Mouse (Mus musculus) midbrain, embryonic 11.5 days (tissue): Measurements from ENCODE around the gene Il34. TPM values are rescaled to one million over a fixed set of nuclear protein-coding genes. Genes with fewer than 3 reads are reported as not detected.

Experiments
- ATAC-seq: fragments of 200-750 bp; cut with Nextera tagmentation; 2 replicates; pipeline ENCODE4 v1.8.0; 2017; ENCODE audit warnings: moderate TSS enrichment, moderate library complexity; ENCODE audit not compliant: low FRiP score
- DNase-seq: peaks from one replicate; pipeline ENCODE4 v3.0.0; 2015; ENCODE audit warnings: low spot score; ENCODE audit errors: missing footprints
- H3K27ac ChIP-seq: fragments of 300-500 bp; sonication (generic); 2 replicates; pipeline ENCODE4 v1.5.1; 2014; ENCODE audit warnings: low read depth, low read length
- H3K27me3 ChIP-seq: fragments of 300-500 bp; sonication (generic); 2 replicates; pipeline ENCODE4 v1.6.1; 2014; ENCODE audit warnings: mild to moderate bottlenecking, low read length, moderate library complexity, mixed read lengths; ENCODE audit not compliant: control insufficient read depth, insufficient read depth
- H3K36me3 ChIP-seq: fragments of 300-500 bp; sonication (generic); 2 replicates; pipeline ENCODE4 v1.6.1; 2014; ENCODE audit warnings: mild to moderate bottlenecking, low read length, moderate library complexity, mixed read lengths; ENCODE audit not compliant: control insufficient read depth, insufficient read depth
- H3K4me1 ChIP-seq: fragments of 300-500 bp; sonication (generic); 2 replicates; pipeline ENCODE4 v1.6.1; 2014; ENCODE audit warnings: low read length; ENCODE audit not compliant: control insufficient read depth, insufficient read depth
- H3K4me2 ChIP-seq: fragments of 300-500 bp; sonication (generic); 2 replicates; pipeline ENCODE4 v1.6.1; 2014; ENCODE audit warnings: mild to moderate bottlenecking, moderate library complexity
- H3K4me3 ChIP-seq: fragments of 300-500 bp; sonication (generic); 2 replicates; pipeline ENCODE4 v1.5.1; 2014; ENCODE audit warnings: low read depth, low read length
- H3K9ac ChIP-seq: fragments of 300-500 bp; sonication (generic); 2 replicates; pipeline ENCODE4 v1.6.1; 2014; ENCODE audit warnings: low read length
- H3K9me3 ChIP-seq: fragments of 300-500 bp; sonication (generic); 2 replicates; pipeline ENCODE4 v1.6.1; 2016; ENCODE audit warnings: low read length; ENCODE audit not compliant: control insufficient read depth
- WGBS: fragments of 180-500 bp; shearing (Covaris S2); extraction: QIAGEN DNeasy Blood & Tissue Kit; methylation state at CpG from one replicate; pipeline ENCODE4 v1.1.7; 2014; 5-methylcytosine and 5-hydroxymethylcytosine counted together
- polyA plus RNA-seq: library from polyadenylated mRNA; unstranded; fragments of >200 nt; fragmentation: Nextera tagmentation; extraction: Ambion mirVana; gene quantifications from 2 replicates; pipeline ENCODE4 v1.2.1, GENCODE M21; 2014

The Il34 gene
- polyA plus RNA-seq, 1 experiment from 2014 or later = 0.38 TPM

DNA sequence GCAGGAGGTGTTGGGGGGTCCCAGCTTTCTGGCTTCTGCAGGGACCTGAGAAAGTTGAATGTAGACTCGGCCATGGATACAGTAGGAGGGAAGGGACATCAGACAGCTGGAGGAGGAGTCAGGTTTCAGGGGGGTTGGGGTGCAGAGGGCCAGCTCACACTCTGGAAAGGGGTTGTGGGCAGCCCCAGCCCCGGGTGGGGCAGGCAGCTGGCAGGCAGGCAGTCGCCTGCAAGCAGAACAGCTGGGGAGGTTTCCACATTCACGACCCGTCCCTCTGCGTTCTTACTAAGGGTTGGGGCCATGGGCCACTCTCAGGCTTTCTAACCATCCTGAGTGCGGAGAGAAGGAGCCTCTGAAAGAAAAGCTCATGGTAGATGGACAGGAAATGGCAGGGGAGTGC is 88.6 kb downstream of the Il34 start:
- no peak overlapping the region for H3K27ac ChIP-seq
- ATAC-seq (no peak), DNase-seq (no peak)
- H3K9me3 ChIP-seq = no peaks in the 10 kb centered on the region
- no peaks in the 10 kb centered on the region for H3K27me3 ChIP-seq
- 80% methylated on average over 7 of the region's 7 CpGs for WGBS
- no peak overlapping the region for H3K4me3 ChIP-seq
- peaks cover 23% of the 10 kb centered on the region for H3K4me1 ChIP-seq
- H3K36me3 ChIP-seq = 0 out of 2 replicates have a peak, but pooled peaks cover 3% of the 10 kb centered on the region
- no peak overlapping the region for H3K9ac ChIP-seq
- no peak overlapping the region for H3K4me2 ChIP-seq

DNA sequence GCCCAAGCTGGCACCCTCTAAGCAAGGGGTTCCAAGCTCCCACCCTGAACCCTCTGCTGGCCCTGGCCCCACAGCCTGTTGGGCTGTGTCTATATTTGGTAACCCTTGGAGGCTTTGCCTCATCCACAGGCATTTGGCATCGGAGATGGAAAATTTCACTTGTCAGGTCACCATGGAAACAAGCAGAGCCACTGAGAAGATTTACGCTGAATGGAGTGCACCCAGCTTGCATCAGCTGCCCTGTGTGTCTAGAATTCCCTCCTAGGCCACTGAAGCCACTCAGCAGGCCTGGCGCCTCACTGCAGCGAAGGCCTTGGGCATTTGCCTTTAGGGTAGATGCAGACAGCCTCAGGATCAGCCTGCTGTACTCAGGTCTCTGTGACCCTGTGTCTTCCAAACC is 89.6 kb downstream of the Il34 start:
- Histone ChIP-seq H3K27me3 (no peaks in the 10 kb centered on the region), H3K36me3 (0 out of 2 replicates have a peak, but pooled peaks cover 4% of the 10 kb centered on the region), H3K4me3 (no peak overlapping the region), H3K27ac (no peak overlapping the region), H3K4me1 (peaks cover 23% of the 10 kb centered on the region), H3K4me2 (no peak overlapping the region), H3K9ac (no peak overlapping the region), H3K9me3 (no peaks in the 10 kb centered on the region)
- ATAC-seq (0 out of 2 replicates have a peak, but pooled peaks have one; percentile 20), DNase-seq (no peak)
- WGBS = 54% methylated on average over 4 of the region's 4 CpGs

DNA sequence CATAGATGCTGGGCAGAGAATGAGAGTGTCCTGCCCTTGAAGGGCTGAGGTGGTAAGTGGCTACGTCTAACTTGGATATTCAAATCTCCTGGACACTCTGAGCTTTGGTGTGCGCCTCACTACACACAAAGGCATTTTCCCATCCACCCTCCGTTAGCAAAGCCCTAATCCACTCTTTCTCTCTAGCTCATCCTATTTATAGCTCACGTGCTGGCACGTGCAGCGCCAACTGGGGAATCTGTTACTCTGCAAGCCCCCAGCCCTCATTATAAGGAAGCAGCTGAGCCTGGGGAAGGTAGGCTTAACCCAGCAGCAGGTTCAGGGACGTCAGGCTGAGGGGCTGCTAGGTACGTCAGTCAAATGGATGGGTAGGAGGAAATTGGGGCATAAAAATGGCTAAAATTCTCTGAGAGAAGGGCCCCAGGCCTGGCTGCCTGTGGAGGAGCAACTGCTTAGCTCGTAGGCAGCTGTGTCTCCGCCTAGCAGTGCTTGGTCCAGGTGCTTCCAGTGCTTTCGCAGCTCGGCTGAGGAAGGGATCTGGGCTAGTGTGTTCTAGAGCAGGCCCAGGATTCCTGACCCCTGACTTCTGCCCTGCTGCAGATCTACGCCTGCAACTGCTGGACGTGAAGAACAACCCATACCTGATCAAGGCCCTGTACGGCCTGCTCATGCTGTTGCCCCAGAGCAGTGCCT is 90.8 kb downstream of the Il34 start:
- WGBS = 77% methylated on average over 15 of the region's 15 CpGs
- H3K4me2 ChIP-seq = no peak overlapping the region
- H3K36me3 ChIP-seq = peaks cover 9% of the 10 kb centered on the region; the same call in 1 of the 2 replicates
- no peaks in the 10 kb centered on the region for H3K9me3 ChIP-seq
- no peak for ATAC-seq
- no peak overlapping the region for H3K27ac ChIP-seq
- H3K9ac ChIP-seq = no peak overlapping the region
- H3K27me3 ChIP-seq = no peaks in the 10 kb centered on the region
- peaks cover 15% of the 10 kb centered on the region for H3K4me1 ChIP-seq
- DNase-seq = no peak
- H3K4me3 ChIP-seq = no peak overlapping the region

DNA sequence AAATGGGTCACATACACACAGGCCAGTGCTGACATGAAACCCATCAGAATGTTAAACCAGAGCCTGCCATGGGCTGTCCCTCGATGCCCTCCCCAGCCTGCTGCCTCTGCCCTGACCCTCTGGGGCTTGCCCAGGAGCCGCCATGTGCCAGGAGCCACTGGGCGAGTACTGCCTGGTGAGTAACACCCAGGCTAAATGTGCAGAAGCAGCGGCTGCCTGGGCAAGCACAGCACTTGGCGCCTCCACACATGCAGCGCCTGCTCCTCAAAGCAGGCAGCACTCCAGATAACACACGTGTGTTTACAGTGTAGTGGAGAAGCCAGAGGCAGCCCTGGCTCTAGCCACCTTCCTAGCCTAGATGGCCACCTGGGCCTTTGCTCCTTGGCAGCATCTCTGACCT is 92.7 kb downstream of the Il34 start:
- ATAC-seq (no peak), DNase-seq (no peak)
- Histone ChIP-seq H3K27me3 (no peaks in the 10 kb centered on the region), H3K4me1 (peaks cover 8% of the 10 kb centered on the region), H3K27ac (no peak overlapping the region), H3K4me2 (no peak overlapping the region), H3K9ac (no peak overlapping the region), H3K9me3 (no peaks in the 10 kb centered on the region), H3K36me3 (peaks cover 9% of the 10 kb centered on the region; the same call in 1 of the 2 replicates), H3K4me3 (no peak overlapping the region)
- 97% methylated on average over 7 of the region's 7 CpGs for WGBS

DNA sequence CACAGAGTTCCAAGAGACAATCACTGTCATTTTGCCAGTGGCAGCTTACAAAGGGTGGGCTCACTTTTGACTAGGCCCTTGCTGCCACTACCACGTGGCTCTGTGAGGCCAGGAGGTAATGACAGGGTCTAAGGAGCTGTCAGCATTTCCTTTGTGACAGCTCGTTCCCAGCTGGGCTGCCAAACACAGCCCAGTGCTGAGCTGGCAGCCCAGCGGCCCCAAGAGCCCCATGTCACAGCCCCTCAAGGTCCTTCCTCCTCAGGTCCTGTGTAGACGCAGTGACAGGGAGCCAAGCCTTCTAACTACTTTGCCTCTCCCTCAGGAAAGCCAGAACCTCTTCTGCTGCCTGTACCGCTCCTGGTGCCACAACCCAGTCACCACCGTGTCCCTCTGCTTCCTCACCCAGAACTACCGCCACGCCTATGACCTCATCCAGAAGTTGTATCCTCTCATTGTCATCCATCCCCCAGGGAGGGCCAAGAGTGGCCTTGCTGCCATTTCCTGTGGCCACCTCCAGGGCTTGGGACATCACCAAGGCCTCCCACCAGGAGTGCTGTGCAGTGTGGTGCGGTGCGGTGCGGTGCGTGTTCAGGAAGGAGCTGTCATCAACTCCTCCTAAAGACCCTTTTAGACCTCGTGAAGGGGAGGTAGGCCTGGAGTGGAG is 94.3 kb downstream of the Il34 start:
- Histone ChIP-seq H3K9me3 (no peaks in the 10 kb centered on the region), H3K4me2 (no peak overlapping the region), H3K9ac (no peak overlapping the region), H3K4me3 (no peak overlapping the region), H3K4me1 (peaks cover 8% of the 10 kb centered on the region), H3K27ac (no peak overlapping the region), H3K36me3 (peaks cover 9% of the 10 kb centered on the region; the same call in 1 of the 2 replicates), H3K27me3 (no peaks in the 10 kb centered on the region)
- WGBS = 88% methylated on average over 13 of the region's 13 CpGs
- ATAC-seq (no peak), DNase-seq (no peak)

DNA sequence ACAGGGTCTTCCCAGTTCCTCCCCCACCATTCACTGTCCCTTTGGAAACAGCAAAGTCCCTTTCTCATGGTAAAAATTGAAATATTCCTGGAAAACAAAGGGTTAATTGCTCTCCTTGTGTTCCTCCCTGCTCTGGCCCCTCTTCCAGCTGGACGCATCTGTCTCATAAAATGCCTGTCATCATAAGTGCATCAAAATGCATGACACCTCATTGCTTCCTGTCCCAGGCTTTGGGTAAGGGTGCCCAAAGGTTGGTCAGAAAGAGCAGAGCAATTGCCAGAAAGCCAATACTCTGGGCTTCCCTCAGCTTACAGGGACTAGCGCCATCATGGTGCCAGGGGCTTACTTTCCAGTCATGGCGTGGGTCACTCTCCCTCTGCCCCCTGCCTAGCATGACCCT is 95.1 kb downstream of the Il34 start:
- Histone ChIP-seq H3K9ac (no peak overlapping the region), H3K4me2 (no peak overlapping the region), H3K4me1 (peaks cover 3% of the 10 kb centered on the region; the same call in 1 of the 2 replicates), H3K4me3 (no peak overlapping the region), H3K27me3 (no peaks in the 10 kb centered on the region), H3K27ac (no peak overlapping the region), H3K9me3 (no peaks in the 10 kb centered on the region), H3K36me3 (peaks cover 9% of the 10 kb centered on the region; the same call in 1 of the 2 replicates)
- ATAC-seq (no peak), DNase-seq (no peak)
- WGBS = 72% methylated on average over 3 of the region's 3 CpGs

DNA sequence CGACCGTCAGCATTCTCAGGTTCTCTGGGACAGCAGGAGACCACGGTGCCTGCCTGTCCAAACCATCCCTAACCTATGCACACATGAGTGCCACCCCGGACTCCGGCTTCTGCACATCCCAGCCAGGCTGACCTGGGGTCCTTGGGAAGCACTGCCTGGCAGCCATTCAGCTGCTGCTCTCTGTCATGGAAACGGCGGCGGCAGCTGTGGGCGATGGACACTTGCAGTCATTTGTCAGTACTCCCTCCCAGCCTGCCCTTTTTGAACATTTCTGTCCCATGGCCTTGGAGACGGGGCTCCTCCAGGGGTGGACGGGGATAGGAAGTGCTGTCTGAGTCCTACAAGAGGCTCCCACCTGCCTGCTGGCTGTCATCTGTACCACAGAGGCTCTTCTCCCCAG is 97.3 kb downstream of the Il34 start:
- no peaks in the 10 kb centered on the region for H3K4me1 ChIP-seq
- H3K4me2 ChIP-seq = no peak overlapping the region
- H3K27ac ChIP-seq = no peak overlapping the region
- WGBS = 91% methylated on average over 11 of the region's 11 CpGs
- peaks cover 9% of the 10 kb centered on the region; the same call in 1 of the 2 replicates for H3K36me3 ChIP-seq
- ATAC-seq (no peak), DNase-seq (no peak)
- H3K27me3 ChIP-seq = no peaks in the 10 kb centered on the region
- H3K9me3 ChIP-seq = no peaks in the 10 kb centered on the region
- H3K9ac ChIP-seq = no peak overlapping the region
- H3K4me3 ChIP-seq = no peak overlapping the region

DNA sequence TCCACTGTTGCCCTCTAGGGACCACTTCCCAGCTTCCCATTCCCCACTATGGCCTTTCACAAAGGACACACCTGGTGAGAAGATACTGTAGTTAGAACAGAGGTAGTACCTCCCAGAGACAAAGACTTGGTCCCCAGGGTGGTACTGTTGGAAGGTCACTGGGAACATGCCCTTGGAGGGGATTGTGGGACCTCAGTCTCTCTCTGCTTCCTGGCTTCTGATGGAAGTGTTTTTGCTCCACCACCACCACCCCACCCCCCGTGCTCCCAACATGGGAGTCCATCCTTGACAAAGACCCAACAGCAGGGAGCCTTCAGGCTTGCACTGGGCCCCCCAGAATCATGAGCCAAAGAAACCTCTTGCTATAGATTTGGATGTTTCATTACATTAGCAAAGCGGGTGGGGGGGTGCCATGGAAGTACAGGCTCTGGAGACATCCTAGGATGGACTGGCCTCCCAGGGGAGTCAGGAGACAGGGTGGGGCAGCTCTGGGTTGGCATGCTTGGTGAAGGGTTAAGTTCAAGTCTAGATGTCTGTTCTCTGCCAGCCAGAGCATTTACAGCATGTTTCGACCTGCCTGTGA is 99.3 kb downstream of the Il34 start:
- Histone ChIP-seq H3K9ac (no peak overlapping the region), H3K36me3 (peaks cover 7% of the 10 kb centered on the region; the same call in 1 of the 2 replicates), H3K27ac (no peak overlapping the region), H3K9me3 (no peaks in the 10 kb centered on the region), H3K27me3 (no peaks in the 10 kb centered on the region), H3K4me3 (no peak overlapping the region), H3K4me1 (no peaks in the 10 kb centered on the region), H3K4me2 (no peak overlapping the region)
- ATAC-seq (no peak), DNase-seq (no peak)
- WGBS = 94% methylated on average over 3 of the region's 3 CpGs
